ENCODE assay signal across 8 mouse cellular contexts in the genomic region with DNA sequence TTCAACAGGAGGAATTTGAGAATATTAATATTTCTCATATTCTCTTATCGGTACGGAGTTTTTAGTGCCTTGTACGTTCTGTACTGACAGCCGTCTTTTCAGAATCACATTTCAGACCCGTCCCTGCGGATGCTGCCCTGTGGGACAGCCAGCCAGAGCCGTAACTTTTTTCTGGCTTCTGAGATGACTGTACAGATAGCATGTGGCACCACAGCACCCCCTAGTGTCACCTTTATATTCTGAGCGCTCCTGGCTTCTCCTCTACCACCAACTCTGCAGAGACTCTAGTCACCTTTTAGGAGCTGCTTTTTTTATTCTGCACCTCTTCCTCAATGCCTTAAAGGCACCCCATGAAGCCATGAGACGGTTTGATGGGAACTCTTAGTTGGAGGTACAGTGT. TPM values are rescaled to one million over a fixed set of nuclear protein-coding genes. Genes with fewer than 3 reads are reported as not detected.
DNase-seq lines count a peak whose midpoint lies in the region; ATAC-seq and TF ChIP-seq lines count a peak whose summit lies in the region.

No protein-coding gene starts in this region.

- H3K9me3 ChIP-seq in forebrain, embryonic 11.5 days (ENCODE audit: control insufficient read depth, low read length) = no peaks in the 10 kb centered on the region
- no peaks in the 10 kb centered on the region for H3K9me3 ChIP-seq in heart, postnatal 0 days (replicated peaks; ENCODE audit: control insufficient read depth, low read length)

- no peak overlapping the region for H3K4me2 ChIP-seq in forebrain, embryonic 11.5 days (ENCODE audit: low read depth, low read length, severe bottlenecking)
- H3K4me2 ChIP-seq in heart, postnatal 0 days (ENCODE audit: low read depth, low read length) = peak overlapping the region; percentile 53

- ATAC-seq in forebrain, embryonic 11.5 days (replicated peaks; ENCODE audit: low FRiP score) = peak; percentile 67
- peak; percentile 79 for ATAC-seq in heart, postnatal 0 days (ENCODE audit: insufficient read depth, low read depth)

- H3K9ac ChIP-seq in forebrain, embryonic 11.5 days (ENCODE audit: low read length) = no peak overlapping the region
- no peak overlapping the region for H3K9ac ChIP-seq in heart, postnatal 0 days (replicated peaks; ENCODE audit: low read depth, low read length)

- TF ChIP-seq EP300 in heart, postnatal 0 days (IDR thresholded peaks at IDR 0.05; ENCODE audit: low read depth) = no peak

- TF ChIP-seq CTCF in heart, postnatal 0 days (IDR thresholded peaks at IDR 0.05; ENCODE audit: low read depth) = peak; percentile 81

- WGBS in forebrain, embryonic 11.5 days = 18% methylated on average over 9 of the region's 9 CpGs
- WGBS in heart, postnatal 0 days = 7% methylated on average over 9 of the region's 9 CpGs

- no peak overlapping the region for H3K27ac ChIP-seq in forebrain, embryonic 11.5 days (ENCODE audit: low read depth, low read length)
- peak overlapping the region; percentile 67 for H3K27ac ChIP-seq in heart, postnatal 0 days (ENCODE audit: low read depth)

- H3K27me3 ChIP-seq in forebrain, embryonic 11.5 days (ENCODE audit: control insufficient read depth, insufficient read depth, low read length) = no peaks in the 10 kb centered on the region
- H3K27me3 ChIP-seq in heart, postnatal 0 days (ENCODE audit: control insufficient read depth, insufficient read depth, low read length) = no peaks in the 10 kb centered on the region

- H3K36me3 ChIP-seq in forebrain, embryonic 11.5 days (ENCODE audit: control insufficient read depth, insufficient read depth, low read length) = no peaks in the 10 kb centered on the region
- H3K36me3 ChIP-seq in heart, postnatal 0 days (replicated peaks; ENCODE audit: control insufficient read depth, insufficient read depth, low read length) = no peaks in the 10 kb centered on the region; the same call in none of the 2 replicates

- no peaks in the 10 kb centered on the region for H3K4me1 ChIP-seq in forebrain, embryonic 11.5 days (replicated peaks; ENCODE audit: control insufficient read depth, insufficient read depth, low read length)
- no peaks in the 10 kb centered on the region for H3K4me1 ChIP-seq in heart, postnatal 0 days (ENCODE audit: control insufficient read depth, insufficient read depth)

- peak; percentile 74 for DNase-seq in Muller cell, postnatal 12 days (ENCODE audit: inconsistent ontology term)
- DNase-seq in c-Kit-positive CD71-positive TER-119-positive erythroid progenitor cells, embryonic 14.5 days (ENCODE audit: low spot score) = peak; percentile 78
- DNase-seq in forebrain, embryonic 11.5 days (ENCODE audit: low spot score) = peak; percentile 82
- peak; percentile 76 for DNase-seq in heart, postnatal 0 days (ENCODE audit: low spot score)
- DNase-seq in kidney, postnatal 25 days = peak; percentile 85 to 90
- peak; percentile 90 for DNase-seq in lung, postnatal 10 days
- DNase-seq in ovary, postnatal 36 days (ENCODE audit: low spot score) = peak; percentile 53
- peak; percentile 83 for DNase-seq in thymus, postnatal 4 days

- H3K4me3 ChIP-seq in forebrain, embryonic 11.5 days (ENCODE audit: low read depth, low read length) = no peak overlapping the region
- peak overlapping the region; percentile 19; the same call in 1 of the 2 replicates for H3K4me3 ChIP-seq in heart, postnatal 0 days (ENCODE audit: low read depth, low read length)

RNA-seq across cellular contexts. Expression of a gene that starts 47.7 kb away (rescaled TPM):
- not detected in 2 replicates for polyA plus RNA-seq in forebrain, embryonic 11.5 days (2014; fragmentation: Nextera tagmentation; extraction: Ambion mirVana)
- not detected in 2 replicates for total RNA-seq in heart, postnatal 0 days (2014; rRNA removed; ENCODE audit: low replicate concordance)
- not detected in 2 replicates for polyA plus RNA-seq in heart, postnatal 0 days (2015; fragmentation: Nextera tagmentation; extraction: Ambion mirVana)
